Mouse (Mus musculus): ENCODE data around the gene Lat2.

DNA sequence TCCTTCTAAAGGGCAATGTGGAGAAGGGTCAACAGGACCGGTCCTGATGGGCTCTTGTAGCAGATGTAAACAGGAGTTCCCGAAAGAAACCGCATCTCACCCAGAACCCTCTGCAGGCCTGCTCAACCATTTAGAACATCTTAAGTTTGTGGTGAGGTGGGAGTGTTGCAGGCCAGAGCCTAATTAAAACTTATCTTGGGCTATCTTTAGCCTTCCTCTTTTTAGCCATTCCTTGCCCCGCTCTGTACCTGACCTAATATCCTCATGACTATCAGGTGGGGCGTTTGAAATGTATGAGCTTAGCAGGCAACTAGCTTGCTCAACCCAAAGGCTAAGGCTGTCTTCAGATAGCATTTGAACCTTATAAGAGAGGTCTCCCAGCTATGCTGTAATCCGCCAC is 49.1 kb downstream of the Lat2 start:
- no peak for TF ChIP-seq CTCF (IDR thresholded peaks at IDR 0.05; ENCODE audit: borderline replicate concordance, insufficient read depth, low read depth, low read length)
- no peak for TF ChIP-seq POLR2A (IDR thresholded peaks at IDR 0.05; ENCODE audit: borderline replicate concordance, insufficient read depth, low read length)

Measured in cerebellum, adult 2 months (tissue).